Mouse (Mus musculus) lung, postnatal 14 days (tissue): Measurements from ENCODE around the gene Mier2.

Experiments
- DNase-seq: peaks from one replicate; pipeline ENCODE4 v3.0.0; 2021

The Mier2 gene

GRCm38 (mm10) chr10:79574350-79574749, 19.4 kb upstream of the Mier2 start:
- DNase-seq: no peak

- no peak for DNase-seq
Observed at GRCm38 (mm10) chr10:79573611-79574010, 18.6 kb upstream of the Mier2 start.

GRCm38 (mm10) chr10:79571314-79571713, 16.3 kb upstream of the Mier2 start:
- no peak for DNase-seq

GRCm38 (mm10) chr10:79569921-79570320, 14.9 kb upstream of the Mier2 start:
- no peak for DNase-seq

GRCm38 (mm10) chr10:79559716-79560115, 4.7 kb upstream of the Mier2 start:
- no peak for DNase-seq

- DNase-seq: no peak
Observed at GRCm38 (mm10) chr10:79557496-79557895, 2.5 kb upstream of the Mier2 start.

- no peak for DNase-seq
Observed at GRCm38 (mm10) chr10:79556951-79557350, 2.0 kb upstream of the Mier2 start.

GRCm38 (mm10) chr10:79555238-79555724, 282 bp upstream of the Mier2 start:
- no peak for DNase-seq

GRCm38 (mm10) chr10:79553691-79554090, 1.3 kb downstream of the Mier2 start:
- DNase-seq: no peak

- no peak for DNase-seq
Observed at GRCm38 (mm10) chr10:79553176-79553575, 1.8 kb downstream of the Mier2 start.

GRCm38 (mm10) chr10:79552531-79552930, 2.5 kb downstream of the Mier2 start:
- no peak for DNase-seq

- DNase-seq: no peak
Observed at GRCm38 (mm10) chr10:79550366-79550765, 4.6 kb downstream of the Mier2 start.

- no peak for DNase-seq
Observed at GRCm38 (mm10) chr10:79548971-79549723, 5.9 kb downstream of the Mier2 start.

GRCm38 (mm10) chr10:79548546-79548945, 6.5 kb downstream of the Mier2 start:
- DNase-seq: no peak

- DNase-seq: no peak
Observed at GRCm38 (mm10) chr10:79547148-79547675, 7.8 kb downstream of the Mier2 start.

- DNase-seq: no peak
Observed at GRCm38 (mm10) chr10:79546483-79546882, 8.5 kb downstream of the Mier2 start.

GRCm38 (mm10) chr10:79545891-79546290, 9.1 kb downstream of the Mier2 start:
- no peak for DNase-seq

- no peak for DNase-seq
Observed at GRCm38 (mm10) chr10:79544631-79545030, 10.4 kb downstream of the Mier2 start.

- no peak for DNase-seq
Observed at GRCm38 (mm10) chr10:79543884-79544597, 11.0 kb downstream of the Mier2 start.

- no peak for DNase-seq
Observed at GRCm38 (mm10) chr10:79542171-79542570, 12.8 kb downstream of the Mier2 start.

- no peak for DNase-seq
Observed at GRCm38 (mm10) chr10:79541522-79541921, 13.5 kb downstream of the Mier2 start.

GRCm38 (mm10) chr10:79540746-79541145, 14.3 kb downstream of the Mier2 start:
- DNase-seq: no peak

- DNase-seq: no peak
Observed at GRCm38 (mm10) chr10:79539701-79540495, 15.1 kb downstream of the Mier2 start.
